Mouse (Mus musculus): ENCODE data around the gene Ccdc70.
A peak's percentile ranks its signal among the peaks of the same experiment; 100 is the strongest.
"Not testable (repeated sequence)": the region's sequence is repeated elsewhere in the genome, so short reads cannot be mapped to it uniquely, and the experiment has no call there.

The Ccdc70 gene

GRCm38 (mm10) chr8:21969475-21969874 is at the start of gene Ccdc70:
Ccdc70 (plus strand) TSS chr8:21969775.
- no peak for DNase-seq

- not testable (repeated sequence) for DNase-seq
Observed at GRCm38 (mm10) chr8:21930754-21931153, 38.8 kb upstream of the Ccdc70 start.

DNA sequence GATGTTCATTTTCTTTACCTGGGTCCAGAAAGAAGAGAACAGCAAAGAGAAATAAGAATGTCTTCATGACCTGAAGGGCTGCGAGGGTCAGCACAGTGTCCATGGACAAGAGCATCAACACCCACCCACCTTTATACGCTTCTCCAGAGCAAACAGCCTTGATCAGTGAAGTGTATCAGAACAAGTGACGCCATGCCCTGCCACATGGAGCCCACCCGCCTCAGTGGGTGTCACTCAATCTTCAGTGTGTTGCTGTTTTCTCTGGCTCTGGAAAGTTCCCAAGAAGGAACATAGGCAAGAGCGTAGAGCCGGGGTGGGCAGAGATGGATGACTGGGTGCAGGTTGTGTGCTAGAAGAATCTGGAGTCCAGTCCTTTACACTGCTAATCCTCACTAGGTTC is 37.0 kb upstream of the Ccdc70 start, which contains the start of gene Defb15:
Gene Defb15 (minus strand): TSS at position 101 of the 400 bp plus-strand sequence.
- no peak for DNase-seq

DNA sequence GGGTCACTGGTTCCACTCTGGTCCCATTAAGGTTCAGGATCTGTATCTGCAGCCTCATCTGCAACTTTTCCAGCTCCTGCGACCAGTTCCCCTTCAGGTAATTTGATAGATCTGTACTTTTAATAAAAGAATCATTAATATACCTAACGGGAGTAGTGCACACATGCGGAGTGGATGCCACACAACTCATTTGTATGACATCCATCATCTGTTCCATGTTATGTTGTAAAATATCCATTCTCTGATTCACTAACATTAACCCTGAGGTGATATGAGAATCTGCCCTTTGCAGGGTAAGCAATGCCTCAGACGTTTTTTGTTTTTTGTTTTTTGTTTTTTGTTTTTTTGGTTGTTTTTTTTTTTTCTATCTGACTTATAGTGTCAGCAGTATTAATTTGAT is 31.5 kb upstream of the Ccdc70 start, which contains the start of gene Defb35:
Gene Defb35 (plus strand): TSS at position 301 of the 400 bp plus-strand sequence.
- not testable (repeated sequence) for DNase-seq

- DNase-seq: no peak
Observed at GRCm38 (mm10) chr8:21946462-21946861, 23.1 kb upstream of the Ccdc70 start, which contains the start of gene Defb13. Defb13 (plus strand) TSS chr8:21946762.

DNA sequence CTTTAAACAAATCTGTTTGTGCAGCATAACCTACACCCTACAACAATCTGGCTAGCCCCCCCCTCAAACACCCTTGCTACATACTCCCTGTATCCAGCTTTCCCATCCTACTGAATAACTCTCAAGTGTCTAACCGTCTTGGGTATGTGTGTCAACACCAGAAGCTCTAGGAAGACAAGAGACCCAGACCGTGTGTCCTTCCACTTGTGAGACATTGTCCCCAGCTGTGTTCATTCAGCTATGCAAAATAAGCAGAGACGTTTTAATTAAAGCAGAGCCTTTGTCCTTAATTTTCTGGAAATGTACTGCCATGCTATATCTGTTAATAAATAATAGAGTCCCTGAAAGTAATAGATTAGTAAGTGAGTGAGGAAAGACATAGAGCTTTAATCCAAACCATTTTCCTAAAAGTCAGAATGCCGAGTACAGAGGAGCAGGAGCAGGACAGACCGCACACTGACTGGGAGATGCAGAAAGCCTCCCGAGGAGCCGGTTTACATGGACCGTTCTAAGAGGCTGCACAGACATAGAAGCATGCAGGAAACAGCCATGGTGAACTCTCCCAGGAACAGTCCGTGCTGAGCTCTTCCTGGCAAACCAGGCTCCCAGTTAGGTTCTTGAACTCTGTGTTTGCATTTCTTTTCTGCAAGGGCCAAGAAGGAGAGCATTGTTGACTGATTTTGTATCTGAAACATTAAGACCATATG is 22.1 kb upstream of the Ccdc70 start:
- DNase-seq: no peak

DNA sequence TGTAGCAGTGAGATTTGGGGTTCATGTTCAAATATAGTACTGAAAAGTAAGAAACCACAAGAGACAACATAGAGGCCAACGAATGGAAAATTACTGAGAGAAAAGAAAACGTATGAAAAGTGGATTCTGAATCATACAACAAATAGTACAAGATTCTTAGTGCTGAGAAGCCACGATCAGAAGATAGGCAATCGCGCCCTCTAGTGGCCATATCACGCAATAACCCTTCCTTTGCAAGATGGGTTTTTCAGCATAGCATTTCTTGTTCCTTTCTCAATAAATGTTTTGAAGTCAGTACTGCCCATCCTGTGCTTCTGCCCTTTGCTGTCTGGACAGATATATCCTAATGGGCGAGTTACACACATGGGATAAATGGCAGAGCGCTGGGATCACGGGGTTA is 14.3 kb upstream of the Ccdc70 start:
- peak; percentile 51 for DNase-seq

GRCm38 (mm10) chr8:21956336-21956735 is 13.2 kb upstream of the Ccdc70 start:
- no peak for DNase-seq

GRCm38 (mm10) chr8:21958414-21958813 is 11.2 kb upstream of the Ccdc70 start, which contains the start of gene Fam90a1a:
Fam90a1a (plus strand) TSS chr8:21958714.
- DNase-seq: no peak

- no peak for DNase-seq
Observed at GRCm38 (mm10) chr8:21966646-21967045, 2.9 kb upstream of the Ccdc70 start.

- DNase-seq: no peak
Observed at GRCm38 (mm10) chr8:21978193-21978592, 8.6 kb downstream of the Ccdc70 start.

DNA sequence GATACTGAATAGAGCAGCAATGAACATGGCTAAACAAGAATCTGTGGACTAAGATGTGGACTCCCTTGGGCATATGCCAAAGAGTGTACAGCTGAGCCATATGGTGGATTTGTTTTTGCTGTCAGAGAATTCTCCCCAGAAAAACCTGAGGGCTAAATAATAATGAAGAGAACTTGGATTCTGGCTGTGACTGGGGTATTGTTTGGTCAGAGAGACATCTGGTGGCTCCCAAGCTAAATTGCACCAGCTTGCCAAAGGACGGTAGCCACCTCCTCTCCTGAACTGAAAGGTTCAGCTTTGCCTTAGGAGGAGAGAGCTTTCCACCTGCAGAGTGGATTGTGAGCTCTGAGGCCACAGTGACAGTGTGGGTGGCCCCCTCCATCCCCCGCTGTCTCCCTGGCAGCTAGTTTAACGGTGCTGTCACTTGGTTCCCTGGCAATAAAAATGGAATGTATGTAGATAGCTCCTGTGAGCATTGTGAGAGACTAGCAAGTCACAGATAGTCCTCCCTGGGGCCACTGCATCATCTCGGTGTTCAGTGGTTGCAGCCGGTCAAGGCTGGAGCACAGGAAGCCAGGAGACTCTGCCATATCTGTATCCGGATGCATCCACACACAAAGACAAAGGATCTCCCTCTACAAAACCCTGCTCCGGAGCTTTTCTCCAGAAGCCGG is 12.2 kb downstream of the Ccdc70 start:
- no peak for DNase-seq

GRCm38 (mm10) chr8:21992184-21992583 is 22.6 kb downstream of the Ccdc70 start:
- peak; percentile 48 for DNase-seq

GRCm38 (mm10) chr8:21995181-21995580 is 25.6 kb downstream of the Ccdc70 start:
- no peak for DNase-seq

GRCm38 (mm10) chr8:22004750-22005522 is 35.4 kb downstream of the Ccdc70 start:
- no peak for DNase-seq

DNA sequence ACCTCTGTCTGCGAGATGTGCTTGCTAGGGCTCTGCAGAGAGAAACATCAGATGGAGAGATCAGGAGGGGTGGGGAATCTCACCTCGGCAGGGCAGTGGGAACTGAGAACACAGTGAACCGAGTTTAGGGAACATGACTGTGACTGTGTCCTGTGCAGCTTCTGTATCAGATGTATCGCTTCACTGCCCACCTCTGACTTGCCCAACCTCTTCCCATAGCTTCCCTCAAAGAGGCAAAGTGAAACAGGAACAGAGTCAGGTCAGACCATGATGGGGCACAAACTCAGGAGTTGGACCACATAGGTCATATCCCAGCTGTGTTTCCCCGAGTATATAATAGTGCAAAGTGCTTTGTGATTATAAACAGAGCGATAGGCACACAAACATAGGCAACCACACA is 36.8 kb downstream of the Ccdc70 start:
- DNase-seq: no peak

- no peak for DNase-seq
Observed at GRCm38 (mm10) chr8:22009403-22009802, 39.8 kb downstream of the Ccdc70 start.

GRCm38 (mm10) chr8:22013034-22013707 is 43.6 kb downstream of the Ccdc70 start:
- DNase-seq: no peak

- no peak for DNase-seq
Observed at GRCm38 (mm10) chr8:22017731-22018130, 48.2 kb downstream of the Ccdc70 start.

- DNase-seq: peak; percentile 46
Observed at GRCm38 (mm10) chr8:22019498-22019897, 49.9 kb downstream of the Ccdc70 start.

- DNase-seq: no peak
Observed at GRCm38 (mm10) chr8:22022244-22022643, 52.7 kb downstream of the Ccdc70 start.

Data from lung, postnatal 36 days (tissue).